Mouse (Mus musculus): ENCODE results near the gene Pthlh.

DNA sequence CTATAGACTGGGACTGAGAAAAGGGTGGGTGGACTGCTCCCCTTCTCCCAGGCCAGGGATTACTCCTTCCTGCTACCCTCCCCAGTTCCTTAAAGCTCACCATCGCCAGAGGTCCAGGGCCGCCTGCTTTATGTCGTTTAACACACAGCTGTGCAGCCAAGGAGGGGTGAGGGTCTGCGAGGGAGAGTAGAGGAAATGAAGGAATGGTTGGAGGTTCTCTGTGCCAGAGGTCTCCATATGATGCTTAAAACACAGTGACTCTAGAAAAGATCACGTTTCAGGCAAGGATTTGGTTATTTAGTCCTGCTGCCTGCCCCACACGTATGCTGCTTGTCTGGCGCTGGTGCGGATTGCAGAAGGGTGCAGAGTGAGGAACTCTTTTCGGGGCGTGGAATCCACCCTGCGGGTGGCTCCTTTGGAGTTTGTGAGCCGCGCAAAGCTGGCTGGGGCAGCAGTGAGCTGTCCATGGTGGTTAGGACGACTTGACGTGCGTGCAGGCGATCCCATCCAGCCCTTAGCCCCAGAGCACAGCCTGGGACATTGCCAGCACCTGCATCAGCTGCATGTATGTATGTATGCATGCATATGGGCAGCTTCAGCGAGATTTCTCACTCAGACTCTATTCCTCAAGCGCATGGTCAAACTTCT, 4.3 kb upstream of the Pthlh start:
- no peak for TF ChIP-seq POLR2A (IDR thresholded peaks at IDR 0.05; ENCODE audit: control insufficient read depth in 1 of 2, insufficient read depth in 1 of 2, low read depth in 1 of 2, low read length in 2 of 2, poor library complexity in 1 of 2)
- TF ChIP-seq CTCF (IDR thresholded peaks at IDR 0.05 in 2 of 3, conservative IDR thresholded peaks at IDR 0.05 in 1 of 3; ENCODE audit: control insufficient read depth in 1 of 3, insufficient read depth in 1 of 3, low read depth in 2 of 3, low read length in 3 of 3, poor library complexity in 1 of 3, severe bottlenecking in 1 of 3) = no peak
- no peak for TF ChIP-seq MYC (IDR thresholded peaks at IDR 0.05; ENCODE audit: low read depth, low read length)
- TF ChIP-seq SIN3A (IDR thresholded peaks at IDR 0.05; ENCODE audit: low read length) = no peak
- no peak for TF ChIP-seq HCFC1 (IDR thresholded peaks at IDR 0.05; ENCODE audit: low read depth, low read length)
- TF ChIP-seq MAX (IDR thresholded peaks at IDR 0.05; ENCODE audit: low read length) = no peak
- TF ChIP-seq NRF1 (IDR thresholded peaks at IDR 0.05; ENCODE audit: insufficient read depth, low read depth, low read length, poor library complexity, severe bottlenecking) = no peak
